Mouse (Mus musculus) limb, embryonic 10.5 days (tissue): Measurements from ENCODE around the gene Drc3. TPM values are rescaled to one million over a fixed set of nuclear protein-coding genes. Genes with fewer than 3 reads are reported as not detected.

Experiments used
- DNase-seq: peaks from one replicate; pipeline ENCODE4 v3.0.0-alpha.2; 2017; ENCODE audit warnings: low spot score
- H3K27ac ChIP-seq: fragments of 300-500 bp; sonication (generic); 2 replicates; pipeline ENCODE4 v1.5.1; 2016; ENCODE audit warnings: mild to moderate bottlenecking
- H3K27me3 ChIP-seq: fragments of 300-500 bp; sonication (generic); 2 replicates; pipeline ENCODE4 v1.6.1; 2016; ENCODE audit warnings: low read depth, mild to moderate bottlenecking; ENCODE audit not compliant: poor library complexity, severe bottlenecking
- H3K36me3 ChIP-seq: fragments of 300-500 bp; sonication (generic); 2 replicates; pipeline ENCODE4 v1.6.1; 2016; ENCODE audit warnings: mild to moderate bottlenecking, moderate library complexity
- H3K4me1 ChIP-seq: fragments of 300-500 bp; sonication (generic); 2 replicates; pipeline ENCODE4 v1.6.1; 2016
- H3K4me3 ChIP-seq: fragments of 300-500 bp; sonication (generic); 2 replicates; pipeline ENCODE4 v1.5.1; 2016; ENCODE audit warnings: mild to moderate bottlenecking, moderate library complexity
- H3K9me3 ChIP-seq: fragments of 300-500 bp; sonication (generic); replicated peaks from 2 replicates; pipeline ENCODE4 v1.6.1; 2016; ENCODE audit warnings: mild to moderate bottlenecking
- WGBS: fragments of 180-500 bp; shearing (Covaris S2); methylation state at CpG from one replicate; pipeline ENCODE4 v1.1.7; 2016; 5-methylcytosine and 5-hydroxymethylcytosine counted together
- polyA plus RNA-seq: library from polyadenylated mRNA; unstranded; fragments of >200 nt; fragmentation: Nextera tagmentation; extraction: Ambion mirVana; gene quantifications from 2 replicates; pipeline ENCODE4 v1.2.1, GENCODE M21; 2016

Gene Drc3
- polyA plus RNA-seq, 1 experiment from 2014 or later = 1.1 TPM

DNA sequence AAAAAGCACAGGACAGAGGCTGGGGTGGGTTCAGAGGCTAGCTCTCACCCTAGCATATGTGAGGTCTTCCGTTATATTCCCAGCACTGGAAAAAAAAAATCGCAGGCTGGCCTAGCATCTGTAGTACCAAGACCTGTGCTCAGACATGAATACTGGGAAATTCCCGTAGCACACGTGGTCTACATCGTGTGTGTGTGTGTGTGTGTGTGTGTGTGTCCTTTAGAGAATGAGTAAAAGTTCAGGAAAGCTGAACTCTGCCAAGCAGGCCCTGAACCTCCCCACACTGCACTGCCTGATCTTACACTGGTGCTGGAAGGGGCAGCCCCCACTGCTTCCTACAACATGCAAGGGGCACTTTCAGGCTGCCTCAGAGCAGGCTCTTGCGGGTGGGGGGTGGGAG is 21.4 kb downstream of the Drc3 start:
- H3K27ac ChIP-seq = no peak overlapping the region
- H3K9me3 ChIP-seq = no peaks in the 10 kb centered on the region
- DNase-seq = no peak
- H3K27me3 ChIP-seq = no peaks in the 10 kb centered on the region
- 87% methylated on average over 6 of the region's 6 CpGs for WGBS
- H3K4me3 ChIP-seq = no peak overlapping the region
- no peaks in the 10 kb centered on the region for H3K36me3 ChIP-seq
- 0 out of 2 replicates have a peak, but pooled peaks cover 4% of the 10 kb centered on the region for H3K4me1 ChIP-seq

DNA sequence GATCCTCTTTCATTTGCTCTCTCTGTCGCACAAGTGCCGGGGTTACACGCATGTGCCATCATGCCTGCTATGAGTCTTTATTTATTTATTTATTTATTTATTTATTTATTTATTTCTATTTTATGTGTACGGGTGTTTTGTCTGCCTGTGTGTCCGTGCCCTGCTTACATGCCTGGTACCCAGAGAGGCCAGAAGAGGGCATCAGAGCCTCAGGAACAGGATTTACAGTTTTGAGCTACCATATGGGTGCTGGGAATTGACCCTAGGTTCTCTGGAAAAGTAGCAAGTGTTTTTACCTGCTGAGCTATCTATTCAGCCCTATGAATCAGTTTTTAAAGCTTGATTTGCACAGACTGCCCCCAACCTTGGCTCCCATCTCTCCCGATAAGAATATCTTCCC is 30.4 kb downstream of the Drc3 start:
- Histone ChIP-seq H3K27ac (no peak overlapping the region), H3K36me3 (no peaks in the 10 kb centered on the region), H3K27me3 (peaks cover 21% of the 10 kb centered on the region; the same call in 1 of the 2 replicates), H3K4me1 (peaks cover 15% of the 10 kb centered on the region), H3K4me3 (no peak overlapping the region), H3K9me3 (no peaks in the 10 kb centered on the region)
- 90% methylated on average over 6 of the region's 6 CpGs for WGBS
- no peak for DNase-seq

DNA sequence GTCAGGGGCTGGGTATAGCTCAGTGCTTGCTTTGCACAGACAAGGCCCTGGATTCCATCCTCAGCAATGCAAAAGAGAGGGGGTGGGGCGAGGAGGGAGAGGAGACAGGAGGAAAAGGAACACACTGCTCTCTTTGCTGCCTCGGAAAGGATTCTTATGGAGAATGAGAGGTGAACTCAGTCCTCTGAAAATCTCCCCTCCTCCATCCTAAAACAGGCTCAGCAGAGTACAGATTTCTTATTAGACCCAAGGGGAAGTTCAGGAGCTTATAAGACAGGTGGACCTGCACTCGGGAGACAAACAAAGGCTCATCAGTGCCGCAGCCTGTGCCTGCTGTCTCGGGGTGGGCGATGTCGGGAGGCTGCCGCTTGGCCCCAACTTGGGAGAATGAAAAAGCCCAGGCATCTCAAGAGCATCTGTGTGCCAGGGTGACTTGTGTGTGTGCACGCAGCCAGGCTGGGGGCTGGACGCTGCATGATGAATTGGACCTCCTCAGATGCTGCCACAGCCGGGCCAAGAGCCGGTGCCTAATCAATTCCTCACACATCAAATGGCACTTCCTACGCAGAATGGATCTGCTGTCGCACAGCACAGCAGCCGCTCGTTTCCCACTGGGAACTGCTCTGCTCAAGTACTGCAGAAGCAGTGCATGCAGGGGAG is 31.8 kb downstream of the Drc3 start:
- no peak for DNase-seq
- peak overlapping the region; percentile 51; the same call in 1 of the 2 replicates for H3K27ac ChIP-seq
- H3K9me3 ChIP-seq = no peaks in the 10 kb centered on the region
- WGBS = 8% methylated on average over 16 of the region's 16 CpGs
- H3K4me1 ChIP-seq = peaks cover 15% of the 10 kb centered on the region
- peaks cover 21% of the 10 kb centered on the region; the same call in 1 of the 2 replicates for H3K27me3 ChIP-seq
- no peaks in the 10 kb centered on the region for H3K36me3 ChIP-seq
- H3K4me3 ChIP-seq = peak overlapping the region; percentile 31

DNA sequence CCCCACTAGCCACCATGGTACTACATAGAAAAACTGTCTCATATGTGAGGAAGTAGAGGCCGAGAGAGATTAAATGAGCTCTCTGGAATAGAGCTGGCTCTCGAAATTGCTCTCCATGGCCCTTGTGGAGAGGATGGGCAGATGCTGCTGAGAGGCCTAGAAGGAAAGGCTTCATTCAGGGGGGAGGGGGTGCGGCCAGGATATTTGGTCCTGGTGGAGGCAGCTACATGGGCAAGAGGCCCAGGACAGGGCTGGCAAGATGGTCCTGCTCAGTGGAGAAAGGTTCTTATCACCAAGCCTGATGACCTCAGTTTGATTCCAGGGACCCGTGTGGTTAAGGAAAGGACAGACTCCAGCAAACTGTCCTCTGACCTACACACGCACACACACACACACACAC is 32.8 kb downstream of the Drc3 start:
- Histone ChIP-seq H3K9me3 (no peaks in the 10 kb centered on the region), H3K36me3 (no peaks in the 10 kb centered on the region), H3K27ac (no peak overlapping the region), H3K4me1 (peaks cover 15% of the 10 kb centered on the region), H3K4me3 (no peak overlapping the region), H3K27me3 (peaks cover 21% of the 10 kb centered on the region; the same call in 1 of the 2 replicates)
- no peak for DNase-seq
- 89% methylated on average over 5 of the region's 5 CpGs for WGBS

DNA sequence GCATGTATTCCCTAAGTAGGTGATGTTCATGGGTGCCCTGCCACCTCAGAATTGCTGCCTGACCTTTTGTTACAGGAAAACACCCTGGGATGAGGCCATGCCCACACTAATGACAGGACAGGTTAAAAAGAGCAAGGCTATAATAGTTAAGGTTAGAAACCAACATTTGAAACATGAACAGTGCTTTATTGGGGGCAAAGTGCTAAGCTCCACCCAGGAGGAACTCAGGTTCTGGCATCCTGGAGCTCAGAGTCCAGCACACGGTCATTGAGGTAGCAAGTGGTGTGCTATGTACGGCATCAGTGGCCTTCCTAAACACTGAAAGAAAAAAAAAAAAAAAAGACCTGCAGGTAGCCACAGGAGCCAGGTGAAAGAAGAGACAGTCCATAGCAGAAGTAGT is 34.8 kb downstream of the Drc3 start:
- H3K9me3 ChIP-seq = no peaks in the 10 kb centered on the region
- peaks cover 21% of the 10 kb centered on the region; the same call in 1 of the 2 replicates for H3K27me3 ChIP-seq
- no peak for DNase-seq
- peaks cover 15% of the 10 kb centered on the region for H3K4me1 ChIP-seq
- H3K27ac ChIP-seq = no peak overlapping the region
- WGBS = 85% methylated on average over 2 of the region's 2 CpGs
- no peaks in the 10 kb centered on the region for H3K36me3 ChIP-seq
- H3K4me3 ChIP-seq = no peak overlapping the region

DNA sequence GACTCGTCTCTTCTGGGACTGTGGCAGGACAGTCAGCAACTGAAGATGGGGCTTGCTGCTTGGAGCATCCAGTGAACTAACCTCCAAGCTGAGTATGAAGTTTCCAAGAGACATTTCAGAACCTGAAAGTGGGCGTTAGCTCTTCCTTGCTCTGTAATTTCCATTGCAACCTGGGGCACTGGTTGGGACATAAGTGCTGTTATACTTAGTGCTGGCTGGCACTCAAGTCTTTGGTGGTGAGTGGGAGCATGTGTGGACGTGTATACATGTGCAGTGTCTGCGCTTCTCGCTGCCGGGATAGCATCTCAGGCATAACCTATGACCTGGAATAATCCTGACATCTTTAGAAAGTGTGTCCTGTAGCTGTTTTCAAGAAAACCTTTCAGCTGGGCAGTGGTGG is 38.2 kb downstream of the Drc3 start:
- Histone ChIP-seq H3K36me3 (no peaks in the 10 kb centered on the region), H3K27ac (no peak overlapping the region), H3K4me3 (no peak overlapping the region), H3K4me1 (no peaks in the 10 kb centered on the region), H3K27me3 (no peaks in the 10 kb centered on the region), H3K9me3 (no peaks in the 10 kb centered on the region)
- no peak for DNase-seq
- WGBS = 86% methylated on average over 6 of the region's 6 CpGs

DNA sequence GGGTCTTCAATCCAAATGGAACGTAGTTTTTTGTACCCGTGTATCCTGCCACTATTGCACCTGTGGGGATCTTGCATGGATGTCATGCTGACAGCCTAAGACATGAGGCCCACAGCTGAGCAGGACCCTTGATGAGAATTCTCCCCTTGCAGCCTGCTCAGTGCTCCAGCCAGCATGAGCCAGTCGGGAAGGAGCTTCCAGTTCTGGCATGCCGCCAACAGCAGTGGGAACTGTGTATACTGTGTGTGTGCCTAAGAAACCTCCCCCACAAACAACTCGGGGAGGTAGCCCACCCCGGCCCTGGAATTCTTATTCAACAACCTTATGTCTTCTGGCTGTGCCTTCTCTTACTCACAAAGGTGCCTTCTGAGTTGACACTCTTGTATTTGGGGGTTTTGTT is 43.4 kb downstream of the Drc3 start:
- H3K27me3 ChIP-seq = no peaks in the 10 kb centered on the region
- H3K9me3 ChIP-seq = no peaks in the 10 kb centered on the region
- 86% methylated on average over 6 of the region's 6 CpGs for WGBS
- H3K4me3 ChIP-seq = no peak overlapping the region
- H3K36me3 ChIP-seq = peaks cover 25% of the 10 kb centered on the region
- no peaks in the 10 kb centered on the region for H3K4me1 ChIP-seq
- DNase-seq = no peak
- no peak overlapping the region for H3K27ac ChIP-seq

DNA sequence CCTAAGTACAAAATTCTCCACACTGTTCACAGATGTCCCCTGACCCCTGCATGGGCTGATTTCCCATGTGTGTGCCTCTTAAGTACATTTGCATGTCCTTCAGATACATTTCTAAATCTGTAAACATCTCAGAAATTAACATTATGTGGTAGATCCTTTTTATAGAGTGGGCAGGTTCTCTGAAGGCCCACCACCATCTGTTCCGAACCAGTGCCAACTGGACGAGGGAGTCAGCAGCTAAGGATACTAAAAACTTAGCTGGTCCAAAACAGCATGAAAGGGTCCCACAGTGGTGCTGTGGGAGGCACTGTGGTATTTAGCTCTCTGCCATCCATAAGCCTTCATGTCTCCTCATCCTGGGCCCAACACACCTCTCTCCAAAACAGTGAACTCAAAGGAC is 44.0 kb downstream of the Drc3 start:
- H3K4me3 ChIP-seq = no peak overlapping the region
- H3K36me3 ChIP-seq = peaks cover 31% of the 10 kb centered on the region
- H3K4me1 ChIP-seq = no peaks in the 10 kb centered on the region
- H3K27ac ChIP-seq = no peak overlapping the region
- no peaks in the 10 kb centered on the region for H3K9me3 ChIP-seq
- WGBS = 84% methylated on average over 2 of the region's 2 CpGs
- no peak for DNase-seq
- H3K27me3 ChIP-seq = no peaks in the 10 kb centered on the region

DNA sequence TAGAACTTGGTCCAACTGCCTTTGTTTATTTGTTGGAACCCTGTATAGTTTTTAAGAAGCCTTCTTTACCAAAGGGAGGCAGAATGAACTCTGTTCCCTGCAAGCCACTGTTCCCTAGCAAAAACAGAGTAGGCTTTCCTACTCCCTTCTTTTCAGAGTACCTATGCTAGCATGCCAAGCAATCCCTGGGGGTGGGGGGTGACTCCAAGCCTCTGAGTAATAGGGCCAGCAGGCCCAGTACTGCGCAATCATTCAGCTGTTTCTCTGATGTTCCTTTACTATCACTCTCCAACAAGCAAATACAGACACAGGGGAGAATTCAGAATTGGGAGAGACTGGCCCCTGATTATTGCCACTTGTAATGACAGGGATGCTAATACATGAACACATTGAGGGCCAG is 53.5 kb downstream of the Drc3 start:
- WGBS = 97% methylated on average over 1 of the region's 1 CpGs
- Histone ChIP-seq H3K9me3 (no peaks in the 10 kb centered on the region), H3K27ac (no peak overlapping the region), H3K4me3 (no peak overlapping the region), H3K36me3 (peaks cover 81% of the 10 kb centered on the region), H3K27me3 (no peaks in the 10 kb centered on the region), H3K4me1 (no peaks in the 10 kb centered on the region)
- no peak for DNase-seq

DNA sequence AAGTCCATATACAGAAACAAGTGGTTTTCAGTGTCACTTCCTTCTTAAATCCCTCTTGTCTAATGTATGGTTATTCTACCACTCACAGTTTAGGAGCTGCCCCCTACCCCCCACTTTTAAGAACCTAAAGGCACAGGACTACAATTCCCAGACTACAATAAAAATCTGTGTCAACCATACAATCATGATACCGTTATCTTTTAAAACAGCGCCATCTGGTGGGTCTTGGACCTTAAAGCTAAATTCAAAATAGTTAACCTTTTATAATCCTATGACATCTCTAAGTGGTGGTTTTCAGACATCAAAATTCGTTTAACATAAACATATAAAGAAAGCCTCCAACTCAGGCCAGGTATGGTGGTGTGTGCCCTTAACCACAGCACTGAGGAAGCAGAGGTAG is 59.0 kb downstream of the Drc3 start:
- no peak overlapping the region for H3K27ac ChIP-seq
- 21% methylated on average over 3 of the region's 3 CpGs for WGBS
- H3K4me1 ChIP-seq = peaks cover 19% of the 10 kb centered on the region
- no peak overlapping the region for H3K4me3 ChIP-seq
- H3K27me3 ChIP-seq = no peaks in the 10 kb centered on the region
- DNase-seq = peak; percentile 48
- peaks cover 28% of the 10 kb centered on the region for H3K36me3 ChIP-seq
- H3K9me3 ChIP-seq = no peaks in the 10 kb centered on the region

DNA sequence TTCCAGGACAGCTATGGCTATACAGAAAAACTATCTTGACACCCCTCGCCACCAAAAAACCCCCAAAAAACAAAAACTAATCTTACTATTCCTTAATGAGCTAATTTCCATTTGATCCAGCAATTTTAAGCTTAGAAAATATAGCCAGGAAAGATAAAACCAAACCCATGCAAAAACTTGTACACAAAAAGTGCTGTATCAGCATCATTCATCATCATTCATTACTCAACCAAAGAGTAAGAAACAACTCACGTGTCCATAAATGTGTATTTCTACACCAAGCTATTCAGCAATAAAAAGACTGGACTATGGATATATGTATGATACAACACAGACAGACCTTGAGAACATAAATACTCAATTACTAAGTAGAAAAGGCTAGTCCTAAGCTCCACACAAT is 59.8 kb downstream of the Drc3 start:
- 94% methylated on average over 2 of the region's 2 CpGs for WGBS
- Histone ChIP-seq H3K4me3 (no peak overlapping the region), H3K27me3 (no peaks in the 10 kb centered on the region), H3K36me3 (peaks cover 21% of the 10 kb centered on the region), H3K4me1 (peaks cover 20% of the 10 kb centered on the region), H3K27ac (no peak overlapping the region), H3K9me3 (no peaks in the 10 kb centered on the region)
- DNase-seq = no peak

DNA sequence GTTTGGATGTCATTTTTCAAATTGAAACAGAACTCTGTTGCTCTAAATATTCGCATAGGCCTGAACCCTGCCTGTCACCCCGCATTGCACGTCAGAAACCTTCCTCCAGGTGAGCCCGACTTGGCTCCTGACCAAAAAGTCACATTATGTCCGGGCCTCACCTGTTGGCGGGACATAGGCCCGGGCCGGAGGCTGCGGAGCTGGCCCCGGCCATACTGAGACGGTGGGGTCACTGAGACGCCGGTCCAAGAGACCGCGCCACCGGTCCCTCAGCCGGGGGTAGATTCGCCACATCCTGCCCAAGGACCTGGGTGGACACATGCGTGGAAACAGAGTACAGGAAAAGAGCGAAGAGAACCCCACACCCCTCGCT is 63.4 kb downstream of the Drc3 start:
- peak overlapping the region; percentile 98 for H3K4me3 ChIP-seq
- H3K36me3 ChIP-seq = no peaks in the 10 kb centered on the region
- no peak for DNase-seq
- no peaks in the 10 kb centered on the region for H3K9me3 ChIP-seq
- H3K27ac ChIP-seq = peak overlapping the region; percentile 96
- no peaks in the 10 kb centered on the region for H3K27me3 ChIP-seq
- H3K4me1 ChIP-seq = peaks cover 31% of the 10 kb centered on the region
- under 1% methylated on average over 21 of the region's 21 CpGs for WGBS

DNA sequence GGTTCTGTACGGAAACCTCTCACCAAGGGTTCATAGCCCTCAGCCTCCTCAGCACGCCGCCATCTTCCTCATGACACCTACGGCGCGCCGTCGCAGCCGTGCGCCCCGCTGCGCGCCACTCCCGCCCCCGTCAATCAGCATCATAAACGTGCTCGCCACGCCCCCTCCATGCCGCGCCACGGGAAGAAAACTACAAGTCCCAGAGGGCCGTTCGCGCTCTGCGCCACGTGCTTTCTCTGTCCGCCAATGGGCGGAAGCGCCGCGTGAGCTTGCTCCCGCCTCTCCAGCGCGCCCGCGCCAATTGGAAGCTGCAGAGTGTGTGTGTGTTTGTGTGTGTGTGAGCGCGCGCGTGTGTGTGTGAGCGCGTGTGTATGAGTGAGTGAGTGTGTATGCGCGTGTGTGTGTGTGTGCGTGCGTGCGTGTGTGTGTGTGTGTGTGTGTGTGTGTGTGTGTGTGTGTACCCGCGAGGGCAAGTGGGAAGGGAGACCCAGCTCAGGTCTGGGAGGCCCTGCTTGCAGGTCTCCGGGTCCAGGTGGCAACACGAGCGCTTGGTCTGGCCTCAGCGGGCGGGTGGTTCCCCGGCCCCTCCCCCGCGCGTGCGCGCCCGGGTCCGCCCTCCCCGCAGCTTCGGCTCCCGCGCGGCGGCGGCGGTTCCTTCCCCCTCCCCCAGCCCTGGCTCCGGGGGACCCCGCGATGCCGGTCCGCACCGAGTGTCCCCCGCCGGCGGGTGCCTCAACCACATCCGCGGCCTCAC is 64.0 kb downstream of the Drc3 start, which contains the start of gene Gid4:
Gid4 (plus strand) TSS at position 183 of the 754 bp plus-strand sequence.
- 1% methylated on average over 62 of the region's 81 CpGs for WGBS
- Histone ChIP-seq H3K27me3 (no peaks in the 10 kb centered on the region), H3K36me3 (no peaks in the 10 kb centered on the region), H3K9me3 (no peaks in the 10 kb centered on the region), H3K4me3 (peak within 1 kb of the TSS; percentile 98), H3K4me1 (peaks cover 31% of the 10 kb centered on the region), H3K27ac (peak within 1 kb of the TSS; percentile 96)
- DNase-seq = peak; percentile 99
